Mouse (Mus musculus) left cerebral cortex, postnatal 10 days (tissue): ENCODE data around the gene Cyp2t4. TPM values are rescaled to one million over a fixed set of nuclear protein-coding genes. Genes with fewer than 3 reads are reported as not detected.

ENCODE experiments used
- microRNA-seq: library from miRNA; unstranded; fragments of <30 nt; microRNA quantifications from one replicate; pipeline ENCODE4 v1.2.0, GENCODE M21; 2022
- total RNA-seq, 2 experiments: library from RNA; stranded (reverse); gene quantifications; 2 replicates each; pipeline ENCODE4 v1.2.3; 2021

Cyp2t4 gene
- total RNA-seq, 2 experiments from 2014 or later, result not detected

Small RNA genes within 50 kb of the gene (microRNA-seq; reads per million reads assigned to microRNA genes)
- not detected for gene Mir1191
- 0.86 reads per million for gene Mir3101

Other genes starting within 250 kb of the Cyp2t4 start
- gene Cyp2a22, start 214.3 kb upstream of the Cyp2t4 start, total RNA-seq, result not detected
- gene Cyp2a12, start 124.6 kb upstream of the Cyp2t4 start, total RNA-seq, result not detected
- under 1 TPM; 0.34 to 0.39 TPM for gene Cyp2f2, start 33.8 kb upstream of the Cyp2t4 start, total RNA-seq
- 10 to 100 TPM; 82.3 to 84.9 TPM for gene Egln2, start 13.1 kb downstream of the Cyp2t4 start, total RNA-seq
- gene Rab4b, start 25.2 kb downstream of the Cyp2t4 start, total RNA-seq, result 10 to 100 TPM; 85.4 to 89.5 TPM
- gene Gm21983, start 27.4 kb downstream of the Cyp2t4 start, total RNA-seq, result not detected
- 1 to 10 TPM; 1.5 to 3.2 TPM for gene Mia, start 27.4 kb downstream of the Cyp2t4 start, total RNA-seq
- 10 to 100 TPM; 19.7 to 21.5 TPM for gene BC024978, start 42.1 kb downstream of the Cyp2t4 start, total RNA-seq
- gene Snrpa, start 42.6 kb downstream of the Cyp2t4 start, total RNA-seq, result 10 to 100 TPM; 83.9 to 84.3 TPM
- gene Itpkc, start 74.9 kb downstream of the Cyp2t4 start, total RNA-seq, result 1 to 10 TPM; 7.6 to 8.7 TPM
- 10 to 100 TPM; 28.3 TPM for gene Coq8b, start 79.3 kb downstream of the Cyp2t4 start, total RNA-seq
- 100 to 1,000 TPM; 117 to 126 TPM for gene Numbl, start 104.7 kb downstream of the Cyp2t4 start, total RNA-seq
- 10 to 100 TPM; 52.3 to 57.5 TPM for gene Ltbp4, start 184.0 kb downstream of the Cyp2t4 start, total RNA-seq
- gene Shkbp1, start 202.3 kb downstream of the Cyp2t4 start, total RNA-seq, result 10 to 100 TPM; 24.7 to 27.9 TPM
- gene Gm20479, start 203.7 kb downstream of the Cyp2t4 start, total RNA-seq, result not detected